Mouse (Mus musculus): ENCODE results near the gene Gna13.

DNA sequence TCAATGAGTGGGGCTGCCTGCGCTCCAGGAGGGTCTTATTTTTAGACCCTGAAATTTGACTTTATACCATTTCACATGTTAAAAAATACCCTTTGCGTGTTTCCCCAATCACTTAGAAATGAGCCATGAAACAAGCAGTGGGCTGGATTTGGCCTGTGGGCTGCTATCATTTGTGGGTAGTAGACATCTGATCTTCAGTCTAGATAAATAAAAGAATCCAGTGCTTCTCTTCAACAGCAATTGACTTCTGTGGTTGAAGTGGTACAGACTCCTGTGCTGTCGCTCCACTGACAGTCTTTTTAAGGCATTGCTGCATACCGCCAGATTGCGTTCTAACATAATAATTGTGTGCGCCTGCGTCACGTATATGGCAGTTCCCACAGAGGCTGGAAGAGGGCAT is 22.7 kb downstream of the Gna13 start:
- TF ChIP-seq POLR2A (IDR thresholded peaks at IDR 0.05; ENCODE audit: control insufficient read depth in 1 of 2, insufficient read depth in 1 of 2, low read depth in 1 of 2, low read length in 2 of 2, poor library complexity in 1 of 2) = no peak
- TF ChIP-seq BHLHE40 (IDR thresholded peaks at IDR 0.05; ENCODE audit: borderline replicate concordance, low read depth, low read length) = no peak
- no peak for TF ChIP-seq EP300 (IDR thresholded peaks at IDR 0.05; ENCODE audit: low read depth in 1 of 2, low read length in 2 of 2)
- no peak for TF ChIP-seq POLR2AphosphoS2 (IDR thresholded peaks at IDR 0.05; ENCODE audit: low read length)
- TF ChIP-seq CTCF (IDR thresholded peaks at IDR 0.05 in 2 of 3, conservative IDR thresholded peaks at IDR 0.05 in 1 of 3; ENCODE audit: control insufficient read depth in 1 of 3, insufficient read depth in 1 of 3, low read depth in 2 of 3, low read length in 3 of 3, poor library complexity in 1 of 3, severe bottlenecking in 1 of 3) = no peak
- TF ChIP-seq SIN3A (IDR thresholded peaks at IDR 0.05; ENCODE audit: low read length) = no peak
- no peak for TF ChIP-seq KAT2A (conservative IDR thresholded peaks at IDR 0.05; ENCODE audit: low read depth, low read length)
- no peak for TF ChIP-seq NELFE (IDR thresholded peaks at IDR 0.05; ENCODE audit: low read depth, low read length)
- TF ChIP-seq USF1 (IDR thresholded peaks at IDR 0.05; ENCODE audit: low read depth, low read length) = no peak
- TF ChIP-seq ZNF384 (IDR thresholded peaks at IDR 0.05; ENCODE audit: low read depth, low read length) = no peak
- TF ChIP-seq NRF1 (IDR thresholded peaks at IDR 0.05; ENCODE audit: insufficient read depth, low read depth, low read length, poor library complexity, severe bottlenecking) = no peak

Measured in MEL (cell line).